Mouse (Mus musculus) left cerebral cortex, adult 9 months (tissue): ENCODE measurements around the gene Ap1m1.

Experiments used
- DNase-seq, 2 experiments: peaks; one replicate each; pipeline ENCODE4 v3.0.0; 2022; ENCODE audit warnings: low spot score in 2 of 2

The Ap1m1 gene

GRCm38 (mm10) chr8:72259862-72260261 is 20.0 kb downstream of the Ap1m1 start:
- no peak for DNase-seq

- DNase-seq, result no peak
Observed at GRCm38 (mm10) chr8:72260585-72260984, 20.8 kb downstream of the Ap1m1 start.

GRCm38 (mm10) chr8:72261019-72261418 is 21.2 kb downstream of the Ap1m1 start:
- DNase-seq, result peak in 1 of 2 experiments; percentile 41

GRCm38 (mm10) chr8:72261431-72261830 is 21.6 kb downstream of the Ap1m1 start:
- DNase-seq, result no peak

- no peak for DNase-seq
Observed at GRCm38 (mm10) chr8:72261872-72262271, 22.1 kb downstream of the Ap1m1 start.

- no peak for DNase-seq
Observed at GRCm38 (mm10) chr8:72262756-72263155, 22.9 kb downstream of the Ap1m1 start.

GRCm38 (mm10) chr8:72263451-72263850 is 23.6 kb downstream of the Ap1m1 start:
- no peak for DNase-seq

- DNase-seq, result no peak
Observed at GRCm38 (mm10) chr8:72265342-72265741, 25.5 kb downstream of the Ap1m1 start.

- DNase-seq, result no peak
Observed at GRCm38 (mm10) chr8:72266671-72267070, 26.9 kb downstream of the Ap1m1 start.

- no peak for DNase-seq
Observed at GRCm38 (mm10) chr8:72267106-72267505, 27.3 kb downstream of the Ap1m1 start.

- DNase-seq, result peak in 1 of 2 experiments; percentile 26
Observed at GRCm38 (mm10) chr8:72268356-72268755, 28.5 kb downstream of the Ap1m1 start.

GRCm38 (mm10) chr8:72270606-72271005 is 30.8 kb downstream of the Ap1m1 start:
- DNase-seq, result no peak

GRCm38 (mm10) chr8:72271051-72271660 is 31.3 kb downstream of the Ap1m1 start:
- DNase-seq, result no peak

GRCm38 (mm10) chr8:72271691-72272090 is 31.9 kb downstream of the Ap1m1 start:
- DNase-seq, result no peak

- DNase-seq, result peak in 1 of 2 experiments; percentile 67
Observed at GRCm38 (mm10) chr8:72272361-72272760, 32.5 kb downstream of the Ap1m1 start.

- no peak for DNase-seq
Observed at GRCm38 (mm10) chr8:72273111-72273770, 33.4 kb downstream of the Ap1m1 start.

GRCm38 (mm10) chr8:72273807-72274206 is 34.0 kb downstream of the Ap1m1 start:
- no peak for DNase-seq

- DNase-seq, result no peak
Observed at GRCm38 (mm10) chr8:72277244-72277643, 37.4 kb downstream of the Ap1m1 start.

- no peak for DNase-seq
Observed at GRCm38 (mm10) chr8:72279151-72279550, 39.3 kb downstream of the Ap1m1 start.

- no peak for DNase-seq
Observed at GRCm38 (mm10) chr8:72281634-72282033, 41.8 kb downstream of the Ap1m1 start.

- no peak for DNase-seq
Observed at GRCm38 (mm10) chr8:72285285-72285684, 45.5 kb downstream of the Ap1m1 start.

GRCm38 (mm10) chr8:72289051-72289450 is 49.2 kb downstream of the Ap1m1 start:
- DNase-seq, result no peak

- no peak for DNase-seq
Observed at GRCm38 (mm10) chr8:72291104-72291503, 51.3 kb downstream of the Ap1m1 start.

GRCm38 (mm10) chr8:72293309-72293708 is 53.5 kb downstream of the Ap1m1 start:
- DNase-seq, result no peak
